Mouse (Mus musculus): ENCODE results near the gene Sart3.
A peak's percentile ranks its signal among the peaks of the same experiment; 100 is the strongest.

- TF ChIP-seq CTCF (IDR thresholded peaks at IDR 0.05; ENCODE audit: borderline replicate concordance, extremely low read depth, insufficient read depth, insufficient read length), result peak; percentile 92
- no peak for TF ChIP-seq POLR2A (IDR thresholded peaks at IDR 0.05; ENCODE audit: borderline replicate concordance, extremely low read depth, insufficient read depth, insufficient read length, poor library complexity, severe bottlenecking)
These were observed 1.4 kb upstream of the Sart3 start for GRCm38 (mm10) chr5:113773664-113774063.

All from brain, embryonic 14.5 days (tissue).